Mouse (Mus musculus) left cerebral cortex, adult 2 months (tissue): ENCODE data around the gene Spata2. TPM values are rescaled to one million over a fixed set of nuclear protein-coding genes. Genes with fewer than 3 reads are reported as not detected.

ENCODE experiments used
- DNase-seq, 2 experiments: peaks; one replicate each; pipeline ENCODE4 v3.0.0; 2021 to 2022; ENCODE audit warnings: low spot score in 2 of 2, mixed read lengths in 1 of 2; ENCODE audit errors: extremely low spot score in 1 of 2
- H3K27ac ChIP-seq: fragments of 200-600 bp; 2 replicates; pipeline ENCODE4 v1.8.1; 2022
- H3K4me3 ChIP-seq: fragments of 200-600 bp; 2 replicates; pipeline ENCODE4 v1.8.1; 2022
- CTCF ChIP-seq: fragments of 200-600 bp; IDR thresholded peaks from 2 replicates; pipeline ENCODE4 v1.8.1; 2022; ENCODE audit warnings: antibody characterized with exemption, mild to moderate bottlenecking, moderate library complexity
- intact Hi-C: fragments of 180-260 bp; cut with DNase I; formaldehyde crosslinking; loops from one replicate; pipeline ENCODE4 v1.15.1; 2025
- total RNA-seq, 2 experiments: library from RNA; stranded (reverse); gene quantifications; 2 replicates each; pipeline ENCODE4 v1.2.3; 2021

The Spata2 gene
- total RNA-seq, 2 experiments from 2014 or later, result 78.0 to 79.1 TPM

- intact Hi-C loops, result no loop called here
- TF ChIP-seq CTCF, result no peak
- peak in 1 of 2 experiments; percentile 47 for DNase-seq
- Histone ChIP-seq H3K4me3 (no peak overlapping the region), H3K27ac (no peak overlapping the region)
Measured at GRCm38 (mm10) chr2:167453814-167454213, 38.9 kb downstream of the Spata2 start.

DNA sequence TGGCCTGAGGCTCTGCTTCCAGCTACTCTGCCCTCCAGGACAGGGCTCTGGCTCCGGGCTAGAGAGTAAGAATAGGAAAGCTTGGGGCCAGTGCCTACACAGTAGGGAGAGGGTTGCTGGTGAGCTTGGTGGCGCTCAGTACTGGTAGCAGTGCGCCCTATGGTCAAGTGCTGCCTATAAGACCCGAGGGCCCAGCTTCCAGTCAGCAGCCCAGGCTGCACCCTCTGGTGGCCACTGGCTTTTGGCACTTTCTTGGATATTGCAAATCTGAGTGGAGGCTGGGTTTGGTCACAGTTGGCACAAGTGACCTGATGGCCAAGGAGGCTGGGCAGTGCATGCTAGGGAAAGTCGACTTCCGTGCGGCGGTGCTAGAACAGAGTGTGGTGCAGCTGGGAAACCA lies 42.0 kb downstream of the Spata2 start:
- peak; percentile 7 for TF ChIP-seq CTCF
- H3K27ac ChIP-seq, result no peak overlapping the region
- DNase-seq, result no peak
- intact Hi-C loops, result no loop called here
- H3K4me3 ChIP-seq, result no peak overlapping the region

DNA sequence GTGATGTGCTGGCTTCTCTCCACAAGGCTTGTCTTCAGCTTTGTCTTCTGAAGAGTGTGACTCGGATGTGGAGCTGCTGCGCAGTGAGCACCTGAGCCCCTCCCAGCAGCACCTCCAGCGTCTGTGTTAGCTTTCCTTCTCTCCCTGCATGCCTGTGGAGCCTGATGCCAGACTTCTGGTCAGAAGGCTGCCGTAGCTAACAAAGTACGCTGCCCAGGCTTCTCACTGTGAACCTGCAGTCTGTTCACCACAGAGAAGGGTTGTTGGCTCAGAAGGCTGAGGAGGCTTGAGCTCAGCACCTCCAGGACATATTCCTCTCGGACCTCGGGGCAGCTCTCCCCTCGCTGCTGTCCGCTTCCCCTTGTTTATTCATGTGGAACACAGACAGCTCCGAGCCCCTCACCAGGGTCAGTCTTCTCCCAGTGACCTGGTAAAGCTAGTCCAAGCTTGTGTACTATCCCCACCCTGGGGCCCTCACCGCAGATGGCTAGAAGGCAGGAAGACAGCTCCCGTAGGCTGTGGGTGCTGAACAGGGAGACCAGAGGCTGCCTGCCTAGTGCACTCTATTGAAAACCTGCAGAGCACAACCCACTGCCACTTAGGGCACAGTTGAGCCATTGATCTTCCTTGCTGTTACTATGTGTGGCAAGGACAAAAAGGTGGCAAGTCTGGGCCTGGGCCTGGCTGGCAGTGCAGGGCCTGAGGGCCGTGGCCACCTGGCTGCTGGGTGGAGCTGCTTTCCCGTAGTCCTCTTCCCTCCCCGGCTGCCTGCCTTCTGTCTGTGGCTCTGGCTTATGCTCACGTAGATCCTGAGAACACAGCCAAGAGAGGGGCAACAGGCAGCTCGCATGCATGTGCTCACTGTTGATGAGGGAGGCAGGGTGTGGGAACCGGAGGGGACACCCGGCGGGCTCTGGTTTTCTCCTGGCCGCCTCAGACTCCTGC lies 43.1 kb downstream of the Spata2 start:
- Histone ChIP-seq H3K4me3 (no peak overlapping the region), H3K27ac (no peak overlapping the region)
- no peak for TF ChIP-seq CTCF
- DNase-seq, result no peak
- intact Hi-C loops, result no loop called here

- no peak for TF ChIP-seq CTCF
- no peak for DNase-seq
- Histone ChIP-seq H3K27ac (no peak overlapping the region), H3K4me3 (no peak overlapping the region)
- intact Hi-C loops, result no loop called here
Measured at GRCm38 (mm10) chr2:167447629-167448028, 45.1 kb downstream of the Spata2 start.

DNA sequence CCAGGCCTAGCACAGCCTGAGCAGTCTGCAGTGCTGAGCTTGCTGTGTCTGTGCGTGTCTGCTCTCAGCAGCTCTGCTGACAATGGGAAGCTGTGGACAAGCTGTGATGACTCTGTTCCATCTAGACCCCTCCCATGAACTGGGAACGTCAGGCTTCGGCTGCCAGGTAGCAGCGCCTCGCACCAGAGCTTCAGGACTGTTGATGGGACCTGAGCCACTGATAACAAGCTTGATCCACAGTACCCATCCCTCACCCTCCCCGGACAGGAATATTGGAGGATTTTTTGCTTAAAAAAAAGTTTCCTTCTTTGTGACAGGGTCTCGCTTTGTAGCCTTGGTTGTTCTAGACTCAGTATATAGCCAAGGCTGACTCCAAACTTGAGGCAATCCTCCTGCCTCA lies 45.5 kb downstream of the Spata2 start:
- Histone ChIP-seq H3K4me3 (no peak overlapping the region), H3K27ac (no peak overlapping the region)
- no peak for TF ChIP-seq CTCF
- no peak for DNase-seq
- intact Hi-C loops, result no loop called here

- no peak overlapping the region for H3K4me3 ChIP-seq
- TF ChIP-seq CTCF, result no peak
- intact Hi-C loops, result no loop called here
- DNase-seq, result no peak
- no peak overlapping the region for H3K27ac ChIP-seq
Measured at GRCm38 (mm10) chr2:167445911-167446780, 46.5 kb downstream of the Spata2 start.

- H3K27ac ChIP-seq, result no peak overlapping the region
- intact Hi-C loops, result no loop called here
Measured at GRCm38 (mm10) chr2:167443411-167444193, 49.1 kb downstream of the Spata2 start.

GRCm38 (mm10) chr2:167439422-167439821 lies 53.3 kb downstream of the Spata2 start:
- no peak for DNase-seq
- intact Hi-C loops, result no loop called here
- Histone ChIP-seq H3K4me3 (no peak overlapping the region), H3K27ac (no peak overlapping the region)
- no peak for TF ChIP-seq CTCF

More at GRCm38 (mm10) chr2:167443411-167444193, 49.1 kb downstream of the Spata2 start:
- no peak for TF ChIP-seq CTCF
- DNase-seq, result no peak
- H3K4me3 ChIP-seq, result no peak overlapping the region

DNA sequence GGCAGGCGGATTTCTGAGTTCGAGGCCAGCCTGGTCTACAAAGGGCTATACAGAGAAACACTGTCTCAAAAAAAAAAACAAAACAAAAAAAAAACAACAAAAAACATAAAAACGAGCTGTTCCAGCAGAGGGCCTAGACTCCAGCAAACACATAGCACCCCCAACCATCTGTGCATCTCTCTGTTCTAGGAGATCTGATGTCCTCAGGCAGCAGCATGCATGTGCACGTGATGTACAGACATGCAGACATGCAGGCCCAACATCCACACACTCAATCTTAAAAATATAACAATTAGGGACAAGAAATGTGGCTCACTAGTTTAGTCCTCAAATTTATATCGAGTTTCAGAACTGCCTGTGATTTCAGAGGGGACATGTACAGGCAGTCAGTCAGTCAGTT lies 56.3 kb downstream of the Spata2 start:
- no peak for DNase-seq
- Histone ChIP-seq H3K27ac (no peak overlapping the region), H3K4me3 (no peak overlapping the region)
- no peak for TF ChIP-seq CTCF
- intact Hi-C loops, result no loop called here

DNA sequence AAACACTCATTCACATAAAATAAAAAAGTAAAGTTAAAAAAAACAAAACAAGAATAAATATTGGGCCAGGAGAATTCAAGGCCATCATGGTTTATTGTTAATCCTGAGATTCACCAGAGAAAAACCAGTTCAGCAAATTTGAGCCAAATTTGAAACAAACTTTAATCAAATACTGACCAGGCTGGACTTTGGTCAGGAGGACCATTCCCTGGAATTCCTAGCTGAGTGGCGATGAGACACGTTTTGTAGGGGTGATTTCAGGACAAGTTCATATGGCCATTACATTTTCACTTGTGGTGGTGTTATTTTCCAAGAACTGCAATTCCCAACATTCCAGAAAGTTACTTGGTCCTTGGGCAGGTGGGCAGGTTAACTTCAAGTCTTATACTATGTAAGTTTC lies 57.1 kb downstream of the Spata2 start:
- Histone ChIP-seq H3K4me3 (no peak overlapping the region), H3K27ac (no peak overlapping the region)
- intact Hi-C loops, result no loop called here
- no peak for DNase-seq
- TF ChIP-seq CTCF, result no peak

GRCm38 (mm10) chr2:167434570-167434969 lies 58.1 kb downstream of the Spata2 start:
- no peak overlapping the region for H3K4me3 ChIP-seq
- intact Hi-C loops, result no loop called here

DNA sequence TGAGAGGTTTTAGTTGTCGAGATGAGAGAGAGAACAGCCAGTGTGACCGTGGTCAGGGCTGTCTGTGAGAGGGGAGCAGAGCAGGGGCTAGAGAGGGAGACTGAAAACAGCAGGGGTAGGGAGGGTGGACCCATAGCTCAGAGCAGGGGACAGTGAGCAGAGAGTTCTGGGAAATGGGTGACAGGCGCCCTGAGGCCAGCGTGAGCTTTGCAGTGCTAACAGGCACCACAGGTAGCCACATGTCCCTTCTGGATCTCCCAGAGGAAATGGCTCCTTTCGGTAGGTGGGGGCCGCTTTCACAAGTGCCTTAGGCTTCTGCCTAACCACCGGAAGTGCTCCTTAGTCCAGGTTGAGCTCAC lies 61.3 kb downstream of the Spata2 start:
- intact Hi-C loops, result no loop called here
- TF ChIP-seq CTCF, result no peak
- DNase-seq, result no peak
- H3K27ac ChIP-seq, result no peak overlapping the region
- H3K4me3 ChIP-seq, result no peak overlapping the region

More at GRCm38 (mm10) chr2:167434570-167434969, 58.1 kb downstream of the Spata2 start:
- no peak for TF ChIP-seq CTCF
- DNase-seq, result no peak
- H3K27ac ChIP-seq, result no peak overlapping the region

Other genes with a start within 250 kb of the Spata2 start
- gene B4galt5, start 143.7 kb downstream of the Spata2 start, total RNA-seq, result 10 to 100 TPM; 49.7 to 50.2 TPM
- 10 to 100 TPM; 31.1 to 34.4 TPM for gene Slc9a8, start 71.2 kb downstream of the Spata2 start, total RNA-seq
- 10 to 100 TPM; 54.9 to 57.3 TPM for gene Rnf114, start 242 bp downstream of the Spata2 start, total RNA-seq
- under 1 TPM; 0.56 to 0.70 TPM for gene Snai1, start 45.3 kb upstream of the Spata2 start, total RNA-seq
- gene Ube2v1, start 139.2 kb upstream of the Spata2 start, total RNA-seq, result 100 to 1,000 TPM; 244 to 274 TPM
- 10 to 100 TPM; 29.1 to 38.0 TPM for gene Gm20431, start 168.6 kb upstream of the Spata2 start, total RNA-seq
- gene Cebpb, start 196.0 kb upstream of the Spata2 start, total RNA-seq, result 10 to 100 TPM; 15.1 to 19.2 TPM
- gene Tmem189, start 196.9 kb upstream of the Spata2 start, total RNA-seq, result 10 to 100 TPM; 42.3 to 43.0 TPM